Mouse (Mus musculus) lung, embryonic 16.5 days (tissue): ENCODE results near the gene Dpm2. TPM values are rescaled to one million over a fixed set of nuclear protein-coding genes. Genes with fewer than 3 reads are reported as not detected.
A peak's percentile ranks its signal among the peaks of the same experiment; 100 is the strongest.

Source experiments
- ATAC-seq: fragments of 200-750 bp; cut with Nextera tagmentation; 2 replicates; pipeline ENCODE4 v1.8.0; 2017; ENCODE audit warnings: low read depth, mild to moderate bottlenecking, moderate library complexity
- H3K27ac ChIP-seq: fragments of 300-500 bp; sonication (generic); 2 replicates; pipeline ENCODE4 v1.5.1; 2014; ENCODE audit warnings: mild to moderate bottlenecking, control low read depth, low read length
- H3K27me3 ChIP-seq: fragments of 300-500 bp; sonication (generic); 2 replicates; pipeline ENCODE4 v1.6.1; 2014; ENCODE audit warnings: low read depth, low read length, mixed read lengths; ENCODE audit not compliant: control insufficient read depth, insufficient read depth
- H3K36me3 ChIP-seq: fragments of 300-500 bp; sonication (generic); 2 replicates; pipeline ENCODE4 v1.6.1; 2014; ENCODE audit warnings: low read length; ENCODE audit not compliant: control insufficient read depth, insufficient read depth
- H3K4me1 ChIP-seq: fragments of 300-500 bp; sonication (generic); replicated peaks from 2 replicates; pipeline ENCODE4 v1.6.1; 2014; ENCODE audit warnings: low read length, mixed read lengths; ENCODE audit not compliant: control insufficient read depth, insufficient read depth
- H3K4me2 ChIP-seq: fragments of 300-500 bp; sonication (generic); 2 replicates; pipeline ENCODE4 v1.6.1; 2014; ENCODE audit warnings: low read depth, low read length, control low read depth
- H3K4me3 ChIP-seq: fragments of 300-500 bp; sonication (generic); 2 replicates; pipeline ENCODE4 v1.5.1; 2014; ENCODE audit warnings: mild to moderate bottlenecking, low read length, control low read depth
- H3K9ac ChIP-seq: fragments of 300-500 bp; sonication (generic); 2 replicates; pipeline ENCODE4 v1.6.1; 2014; ENCODE audit warnings: low read length, control low read depth
- H3K9me3 ChIP-seq: fragments of 300-500 bp; sonication (generic); 2 replicates; pipeline ENCODE4 v1.6.1; 2016; ENCODE audit warnings: low read length; ENCODE audit not compliant: control insufficient read depth
- WGBS: fragments of 180-500 bp; shearing (Covaris S2); extraction: QIAGEN DNeasy Blood & Tissue Kit; methylation state at CpG from one replicate; pipeline ENCODE4 v1.1.7; 2014; 5-methylcytosine and 5-hydroxymethylcytosine counted together
- polyA plus RNA-seq: library from polyadenylated mRNA; unstranded; fragments of >200 nt; fragmentation: Nextera tagmentation; extraction: Ambion mirVana; gene quantifications from 2 replicates; pipeline ENCODE4 v1.2.1, GENCODE M21; 2015

The Dpm2 gene
- polyA plus RNA-seq, 1 experiment from 2014 or later: 106 TPM

- H3K4me1 ChIP-seq: peaks cover 18% of the 10 kb centered on the region
- H3K4me2 ChIP-seq: peak overlapping the region; percentile 74
- peak overlapping the region; percentile 37 for H3K4me3 ChIP-seq
- H3K36me3 ChIP-seq: peaks cover 5% of the 10 kb centered on the region
- H3K27me3 ChIP-seq: peaks cover 28% of the 10 kb centered on the region
- H3K9ac ChIP-seq: peak overlapping the region; percentile 47
- WGBS: 2% methylated on average over 26 of the region's 26 CpGs
- no peak overlapping the region for H3K27ac ChIP-seq
- no peaks in the 10 kb centered on the region for H3K9me3 ChIP-seq
- no peak for ATAC-seq
These were observed 4.4 kb downstream of the Dpm2 start for GRCm38 (mm10) chr2:32574901-32575585.

GRCm38 (mm10) chr2:32575586-32576160, 5.0 kb downstream of the Dpm2 start, which contains the start of gene 9430097D07Rik:
TSS of gene 9430097D07Rik (minus strand) at chr2:32575684.
- H3K36me3 ChIP-seq: peaks cover 5% of the 10 kb centered on the region
- H3K27me3 ChIP-seq: peaks cover 28% of the 10 kb centered on the region
- H3K27ac ChIP-seq: no peak within 1 kb of the TSS
- H3K4me1 ChIP-seq: peaks cover 18% of the 10 kb centered on the region
- no peak; the same call in 1 of the 2 replicates for ATAC-seq
- H3K4me2 ChIP-seq: peak within 1 kb of the TSS; percentile 74
- H3K4me3 ChIP-seq: peak within 1 kb of the TSS; percentile 37
- 9% methylated on average over 28 of the region's 28 CpGs for WGBS
- no peaks in the 10 kb centered on the region for H3K9me3 ChIP-seq
- peak within 1 kb of the TSS; percentile 47 for H3K9ac ChIP-seq

- Histone ChIP-seq H3K36me3 (peaks cover 5% of the 10 kb centered on the region), H3K27ac (no peak overlapping the region), H3K9me3 (no peaks in the 10 kb centered on the region), H3K9ac (no peak overlapping the region), H3K4me3 (no peak overlapping the region), H3K27me3 (peaks cover 28% of the 10 kb centered on the region), H3K4me2 (no peak overlapping the region), H3K4me1 (peaks cover 15% of the 10 kb centered on the region)
- no peak for ATAC-seq
- WGBS: 81% methylated on average over 9 of the region's 9 CpGs
These were observed 5.9 kb downstream of the Dpm2 start for GRCm38 (mm10) chr2:32576532-32576931.

- Histone ChIP-seq H3K27me3 (peaks cover 28% of the 10 kb centered on the region), H3K4me3 (no peak overlapping the region), H3K9ac (no peak overlapping the region), H3K36me3 (peaks cover 1% of the 10 kb centered on the region), H3K27ac (no peak overlapping the region), H3K9me3 (no peaks in the 10 kb centered on the region), H3K4me2 (no peak overlapping the region), H3K4me1 (peaks cover 13% of the 10 kb centered on the region)
- 36% methylated on average over 25 of the region's 30 CpGs for WGBS
- no peak for ATAC-seq
These were observed 7.7 kb downstream of the Dpm2 start for GRCm38 (mm10) chr2:32578146-32579046.

GRCm38 (mm10) chr2:32581450-32582095, 10.9 kb downstream of the Dpm2 start:
- ATAC-seq: peak; percentile 66
- Histone ChIP-seq H3K27ac (no peak overlapping the region), H3K36me3 (no peaks in the 10 kb centered on the region), H3K4me1 (peaks cover 10% of the 10 kb centered on the region; the same call in 1 of the 2 replicates), H3K4me3 (peak overlapping the region; percentile 35), H3K4me2 (peak overlapping the region; percentile 34), H3K9me3 (no peaks in the 10 kb centered on the region), H3K27me3 (peaks cover 18% of the 10 kb centered on the region; the same call in 1 of the 2 replicates), H3K9ac (no peak overlapping the region)
- WGBS: 39% methylated on average over 19 of the region's 19 CpGs

GRCm38 (mm10) chr2:32582830-32583799, 12.5 kb downstream of the Dpm2 start:
- Histone ChIP-seq H3K9ac (peak overlapping the region; percentile 27), H3K4me2 (peak overlapping the region; percentile 69)

GRCm38 (mm10) chr2:32585149-32585714, 14.6 kb downstream of the Dpm2 start:
- no peaks in the 10 kb centered on the region for H3K27me3 ChIP-seq
- H3K27ac ChIP-seq: no peak overlapping the region
- H3K9ac ChIP-seq: no peak overlapping the region
- no peak for ATAC-seq
- no peak overlapping the region for H3K4me3 ChIP-seq
- H3K36me3 ChIP-seq: no peaks in the 10 kb centered on the region
- no peak overlapping the region for H3K4me2 ChIP-seq
- WGBS: 79% methylated on average over 7 of the region's 7 CpGs
- peaks cover 32% of the 10 kb centered on the region for H3K4me1 ChIP-seq
- no peaks in the 10 kb centered on the region for H3K9me3 ChIP-seq

More at GRCm38 (mm10) chr2:32582830-32583799, 12.5 kb downstream of the Dpm2 start:
- peaks cover 21% of the 10 kb centered on the region for H3K4me1 ChIP-seq
- peak; percentile 61 for ATAC-seq
- no peaks in the 10 kb centered on the region for H3K9me3 ChIP-seq
- no peaks in the 10 kb centered on the region for H3K36me3 ChIP-seq
- 10% methylated on average over 37 of the region's 37 CpGs for WGBS
- H3K4me3 ChIP-seq: peak overlapping the region; percentile 38
- H3K27me3 ChIP-seq: peaks cover 13% of the 10 kb centered on the region; the same call in 1 of the 2 replicates
- no peak overlapping the region for H3K27ac ChIP-seq

GRCm38 (mm10) chr2:32586871-32587351, 16.3 kb downstream of the Dpm2 start, which contains the start of gene St6galnac4:
TSS of gene St6galnac4 (plus strand) at chr2:32587095.
- no peaks in the 10 kb centered on the region for H3K27me3 ChIP-seq
- H3K4me2 ChIP-seq: peak within 1 kb of the TSS; percentile 77
- WGBS: 0% methylated on average over 36 of the region's 38 CpGs
- ATAC-seq: peak; percentile 95
- H3K4me3 ChIP-seq: peak within 1 kb of the TSS; percentile 64
- H3K27ac ChIP-seq: peak within 1 kb of the TSS; percentile 53
- no peaks in the 10 kb centered on the region for H3K9me3 ChIP-seq
- H3K4me1 ChIP-seq: peaks cover 41% of the 10 kb centered on the region
- peak within 1 kb of the TSS; percentile 69 for H3K9ac ChIP-seq
- H3K36me3 ChIP-seq: no peaks in the 10 kb centered on the region
